Mouse (Mus musculus): ENCODE measurements at regions not wholly inside any gene's neighbourhood (a gene's known extent, or its start where the extent isn't known, plus 50 kb on each side); places are given as distances from the start of the nearest gene placed in this dataset.

- no peak for DNase-seq (ENCODE audit: low spot score in 2 of 2)
Observed at GRCm38 (mm10) chr3:136444598-136444997, 118.7 kb upstream of the Bank1 start.

GRCm38 (mm10) chr3:136442099-136442498 lies 116.2 kb upstream of the Bank1 start:
- peak; percentile 17 to 65 for DNase-seq (ENCODE audit: low spot score in 2 of 2)

GRCm38 (mm10) chr3:136439907-136440645 lies 114.2 kb upstream of the Bank1 start:
- no peak for DNase-seq (ENCODE audit: low spot score in 2 of 2)

- no peak for DNase-seq (ENCODE audit: low spot score in 2 of 2)
Observed at GRCm38 (mm10) chr3:136439350-136439749, 113.5 kb upstream of the Bank1 start.

- no peak for DNase-seq (ENCODE audit: low spot score in 2 of 2)
Observed at GRCm38 (mm10) chr3:136434407-136434806, 108.5 kb upstream of the Bank1 start.

- DNase-seq (ENCODE audit: low spot score in 2 of 2) = no peak
Observed at GRCm38 (mm10) chr3:136432072-136432471, 106.2 kb upstream of the Bank1 start.

GRCm38 (mm10) chr3:136427427-136427826 lies 101.6 kb upstream of the Bank1 start:
- DNase-seq (ENCODE audit: low spot score in 2 of 2) = no peak

- no peak for DNase-seq (ENCODE audit: low spot score in 2 of 2)
Observed at GRCm38 (mm10) chr3:136426539-136427194, 100.8 kb upstream of the Bank1 start.

GRCm38 (mm10) chr3:136421969-136422614 lies 96.2 kb upstream of the Bank1 start:
- DNase-seq (ENCODE audit: low spot score in 2 of 2) = no peak

- no peak for DNase-seq (ENCODE audit: low spot score in 2 of 2)
Observed at GRCm38 (mm10) chr3:136405606-136406005, 79.7 kb upstream of the Bank1 start.

GRCm38 (mm10) chr3:136383282-136383681 lies 57.4 kb upstream of the Bank1 start:
- no peak for DNase-seq (ENCODE audit: low spot score in 2 of 2)

- DNase-seq (ENCODE audit: low spot score in 2 of 2) = no peak
Observed at GRCm38 (mm10) chr3:136380644-136381043, 54.8 kb upstream of the Bank1 start.

- no peak for DNase-seq (ENCODE audit: low spot score in 2 of 2)
Observed at GRCm38 (mm10) chr3:136379741-136380398, 54.0 kb upstream of the Bank1 start.

- no peak for DNase-seq (ENCODE audit: low spot score in 2 of 2)
Observed at GRCm38 (mm10) chr3:136376893-136377292, 51.0 kb upstream of the Bank1 start.
